Mouse (Mus musculus): ENCODE data around the gene Usp53. TPM values are rescaled to one million over a fixed set of nuclear protein-coding genes. Genes with fewer than 3 reads are reported as not detected.

Gene Usp53
- polyA plus RNA-seq, 1 experiment: 6.5 TPM

DNA sequence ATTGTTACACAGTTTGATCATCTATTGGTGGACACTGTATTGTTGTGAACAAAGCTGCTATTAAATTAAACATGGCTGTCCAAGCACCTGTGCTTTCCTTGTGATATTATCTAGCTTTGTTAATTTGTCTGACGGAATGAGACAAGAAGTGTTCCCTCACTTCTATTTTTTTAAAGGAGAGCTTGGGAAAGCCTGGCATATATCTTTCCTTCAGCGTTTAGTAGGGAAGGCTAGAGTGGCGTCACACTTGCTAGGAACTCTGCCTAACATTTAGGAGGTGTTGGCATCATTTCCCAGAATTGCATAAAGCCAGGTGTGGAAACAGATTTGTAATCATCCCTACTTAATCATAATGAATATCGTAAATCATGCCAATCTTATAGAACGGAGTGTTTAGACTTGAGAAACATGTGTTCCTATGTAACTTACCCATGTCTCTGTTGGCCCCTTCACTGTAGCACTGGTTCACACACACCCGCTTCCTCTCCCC is 68.1 kb downstream of the Usp53 start:
- Histone ChIP-seq H3K4me1 (ENCODE audit: control insufficient read depth, insufficient read depth, low read length) (no peaks in the 10 kb centered on the region), H3K4me3 (replicated peaks; ENCODE audit: control insufficient read depth, low read depth, low read length) (no peak overlapping the region), H3K27ac (ENCODE audit: control insufficient read depth, insufficient read depth, low read depth, low read length, poor library complexity) (no peak overlapping the region)
- no peak for TF ChIP-seq POLR2A (IDR thresholded peaks at IDR 0.05; ENCODE audit: borderline replicate concordance, control insufficient read depth, low read depth, low read length)
- TF ChIP-seq CTCF (IDR thresholded peaks at IDR 0.05; ENCODE audit: control insufficient read depth, insufficient read depth, low read length): no peak
- 73% methylated on average over 6 of the region's 6 CpGs for WGBS

DNA sequence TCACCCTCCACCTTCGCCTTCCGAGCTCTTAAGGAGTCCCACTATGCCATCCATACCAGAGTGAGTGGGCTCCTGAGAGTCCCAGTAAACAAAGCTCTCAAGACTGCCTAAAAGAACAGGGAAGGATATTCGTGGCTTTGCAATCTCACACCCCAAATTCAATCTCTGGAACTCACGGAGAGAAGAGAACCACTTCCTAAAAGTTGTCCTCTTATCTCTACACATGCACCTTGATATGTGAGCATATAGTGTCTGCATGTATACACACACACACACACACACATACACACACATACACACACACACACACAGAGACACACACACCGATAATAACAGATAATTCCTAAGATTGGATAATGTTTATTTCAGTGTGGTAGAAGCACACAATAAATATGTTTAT is 68.8 kb downstream of the Usp53 start:
- TF ChIP-seq CTCF (IDR thresholded peaks at IDR 0.05; ENCODE audit: control insufficient read depth, insufficient read depth, low read length) (no peak), POLR2A (IDR thresholded peaks at IDR 0.05; ENCODE audit: borderline replicate concordance, control insufficient read depth, low read depth, low read length) (no peak)
- no peaks in the 10 kb centered on the region for H3K4me1 ChIP-seq (ENCODE audit: control insufficient read depth, insufficient read depth, low read length)
- H3K4me3 ChIP-seq (replicated peaks; ENCODE audit: control insufficient read depth, low read depth, low read length): no peak overlapping the region
- 50% methylated on average over 5 of the region's 5 CpGs for WGBS
- H3K27ac ChIP-seq (ENCODE audit: control insufficient read depth, insufficient read depth, low read depth, low read length, poor library complexity): no peak overlapping the region

DNA sequence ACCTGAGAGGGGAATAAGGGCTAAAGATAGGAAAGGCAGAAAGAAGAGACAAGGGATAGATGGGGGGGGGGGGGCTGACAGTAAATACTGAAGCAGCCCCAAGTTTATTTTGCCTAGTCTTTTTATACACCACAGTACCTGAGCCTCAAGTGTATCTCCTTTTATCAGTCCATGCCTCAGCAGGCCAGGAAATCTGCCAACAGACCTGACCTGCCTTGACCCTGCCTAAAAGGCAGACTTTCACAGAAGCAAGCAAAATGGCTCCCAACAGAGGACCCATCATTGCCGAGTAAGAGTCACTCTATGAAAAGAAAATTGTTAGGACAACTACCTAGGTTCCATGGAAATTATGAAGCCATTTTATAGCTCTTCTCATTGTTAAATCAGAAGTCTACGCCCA is 76.5 kb downstream of the Usp53 start:
- 85% methylated on average over 2 of the region's 2 CpGs for WGBS
- no peak for TF ChIP-seq CTCF (IDR thresholded peaks at IDR 0.05; ENCODE audit: control insufficient read depth, insufficient read depth, low read length)
- TF ChIP-seq POLR2A (IDR thresholded peaks at IDR 0.05; ENCODE audit: borderline replicate concordance, control insufficient read depth, low read depth, low read length): no peak
- H3K4me3 ChIP-seq (replicated peaks; ENCODE audit: control insufficient read depth, low read depth, low read length): no peak overlapping the region
- H3K27ac ChIP-seq (ENCODE audit: control insufficient read depth, insufficient read depth, low read depth, low read length, poor library complexity): no peak overlapping the region
- no peaks in the 10 kb centered on the region; the same call in 1 of the 2 replicates for H3K4me1 ChIP-seq (ENCODE audit: control insufficient read depth, insufficient read depth, low read length)

DNA sequence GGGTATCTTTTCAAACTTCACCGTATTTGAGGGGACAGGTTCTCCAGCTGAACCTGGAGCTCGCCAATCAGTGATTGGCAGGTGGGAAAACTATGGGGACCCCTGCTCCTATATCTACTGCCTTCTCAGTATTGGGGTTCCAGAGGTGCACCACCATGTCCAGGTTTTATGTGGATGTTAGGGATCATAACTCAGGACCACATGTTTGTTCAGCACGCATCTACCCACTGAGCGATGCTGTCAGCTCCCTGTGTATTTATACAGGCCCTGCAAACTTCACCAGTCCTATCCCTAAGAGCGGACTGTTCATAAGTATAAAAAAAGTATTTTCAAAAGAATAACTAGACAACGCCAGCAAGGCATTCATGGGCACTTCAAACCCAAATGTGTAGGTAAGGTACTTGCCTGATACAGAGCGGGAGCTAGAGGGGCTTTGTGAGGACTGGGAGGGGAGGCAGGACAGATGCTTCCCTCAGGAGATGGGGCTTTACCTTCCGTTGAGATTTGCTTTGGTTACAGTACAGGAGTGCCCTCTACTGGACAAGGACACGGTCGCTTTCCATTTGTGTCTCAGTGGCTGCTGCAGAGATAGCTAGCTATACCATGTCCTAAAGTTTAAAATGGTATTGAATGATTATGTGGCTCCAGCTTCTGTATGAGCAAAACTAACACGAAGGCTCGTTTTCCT is 80.4 kb downstream of the Usp53 start:
- no peak overlapping the region for H3K27ac ChIP-seq (ENCODE audit: control insufficient read depth, insufficient read depth, low read depth, low read length, poor library complexity)
- H3K4me3 ChIP-seq (replicated peaks; ENCODE audit: control insufficient read depth, low read depth, low read length): no peak overlapping the region
- WGBS: 43% methylated on average over 12 of the region's 12 CpGs
- H3K4me1 ChIP-seq (ENCODE audit: control insufficient read depth, insufficient read depth, low read length): no peaks in the 10 kb centered on the region; the same call in 1 of the 2 replicates
- TF ChIP-seq CTCF (IDR thresholded peaks at IDR 0.05; ENCODE audit: control insufficient read depth, insufficient read depth, low read length) (peak; percentile 43), POLR2A (IDR thresholded peaks at IDR 0.05; ENCODE audit: borderline replicate concordance, control insufficient read depth, low read depth, low read length) (no peak)

DNA sequence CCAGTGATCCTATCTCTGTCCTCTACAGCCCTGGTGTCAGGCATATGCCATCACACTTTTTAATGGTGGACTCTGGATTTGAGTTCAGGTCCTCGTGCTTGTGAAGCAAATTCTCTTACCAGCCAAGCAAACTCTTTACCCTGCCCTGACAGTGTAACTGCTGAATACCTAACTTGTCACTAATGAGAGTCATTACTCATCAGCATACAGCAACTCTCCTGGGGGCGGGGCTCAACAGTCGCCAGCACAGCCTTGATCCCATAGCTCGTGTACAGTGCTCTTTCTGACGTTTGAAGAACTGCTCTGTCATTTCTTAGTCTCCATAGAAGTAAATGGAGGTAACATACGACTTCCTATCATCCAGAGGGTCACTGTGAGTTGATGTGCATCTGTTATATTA is 86.1 kb downstream of the Usp53 start:
- Histone ChIP-seq H3K4me1 (ENCODE audit: control insufficient read depth, insufficient read depth, low read length) (no peaks in the 10 kb centered on the region), H3K27ac (ENCODE audit: control insufficient read depth, insufficient read depth, low read depth, low read length, poor library complexity) (no peak overlapping the region), H3K4me3 (replicated peaks; ENCODE audit: control insufficient read depth, low read depth, low read length) (no peak overlapping the region)
- WGBS: 53% methylated on average over 6 of the region's 6 CpGs
- TF ChIP-seq POLR2A (IDR thresholded peaks at IDR 0.05; ENCODE audit: borderline replicate concordance, control insufficient read depth, low read depth, low read length): no peak
- no peak for TF ChIP-seq CTCF (IDR thresholded peaks at IDR 0.05; ENCODE audit: control insufficient read depth, insufficient read depth, low read length)

DNA sequence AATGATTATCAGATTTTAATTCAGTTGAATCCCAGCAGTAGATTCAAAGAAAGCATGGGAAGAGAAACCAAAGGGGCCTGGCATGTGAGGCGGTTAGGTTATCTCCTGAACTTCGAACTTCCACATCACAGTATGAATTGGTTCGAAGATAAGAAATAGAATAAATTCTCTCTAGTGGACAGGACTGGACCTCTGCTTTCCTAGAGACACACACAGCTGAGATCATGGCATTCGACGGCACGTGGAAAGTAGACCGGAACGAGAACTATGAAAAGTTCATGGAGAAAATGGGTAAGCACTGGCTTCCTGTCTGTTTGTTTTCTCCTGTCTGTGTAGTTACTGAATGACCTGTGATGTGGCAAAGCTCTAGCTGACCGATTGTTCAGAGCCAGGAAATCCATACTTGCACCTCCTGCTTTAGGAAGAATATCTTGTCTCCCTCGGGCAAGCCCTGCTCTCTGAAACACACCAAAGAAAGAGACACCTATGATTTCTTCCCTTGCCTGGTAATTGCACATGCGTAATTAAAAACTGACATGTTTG is 89.0 kb downstream of the Usp53 start:
- Histone ChIP-seq H3K4me3 (replicated peaks; ENCODE audit: control insufficient read depth, low read depth, low read length) (no peak overlapping the region), H3K27ac (ENCODE audit: control insufficient read depth, insufficient read depth, low read depth, low read length, poor library complexity) (no peak overlapping the region), H3K4me1 (ENCODE audit: control insufficient read depth, insufficient read depth, low read length) (no peaks in the 10 kb centered on the region)
- WGBS: 85% methylated on average over 11 of the region's 11 CpGs
- TF ChIP-seq POLR2A (IDR thresholded peaks at IDR 0.05; ENCODE audit: borderline replicate concordance, control insufficient read depth, low read depth, low read length) (no peak), CTCF (IDR thresholded peaks at IDR 0.05; ENCODE audit: control insufficient read depth, insufficient read depth, low read length) (no peak)

DNA sequence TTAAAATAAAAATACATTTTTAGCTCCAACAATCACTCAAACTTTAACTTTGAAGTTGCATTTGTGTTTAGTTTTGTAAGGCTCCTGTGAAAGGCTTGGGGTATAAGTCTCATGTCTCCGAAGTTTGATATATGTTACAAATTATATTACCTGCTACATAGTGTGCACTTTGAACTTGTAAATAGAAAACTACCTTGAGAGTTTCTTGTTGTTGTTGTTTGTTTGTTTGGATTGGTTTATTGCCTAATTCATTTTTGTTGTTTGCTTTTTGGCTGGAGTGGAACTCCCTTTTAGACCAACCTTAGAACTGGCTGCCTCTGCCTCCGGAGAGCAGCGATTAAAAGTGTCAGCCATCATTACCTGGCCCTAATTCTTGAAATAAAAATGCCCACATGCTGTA is 89.5 kb downstream of the Usp53 start, which contains the start of gene Fabp2:
Gene Fabp2 (plus strand): TSS at position 301 of the 400 bp plus-strand sequence.
- Histone ChIP-seq H3K4me3 (replicated peaks; ENCODE audit: control insufficient read depth, low read depth, low read length) (no peak within 1 kb of the TSS), H3K27ac (ENCODE audit: control insufficient read depth, insufficient read depth, low read depth, low read length, poor library complexity) (no peak within 1 kb of the TSS)
- no peak for TF ChIP-seq POLR2A (IDR thresholded peaks at IDR 0.05; ENCODE audit: borderline replicate concordance, control insufficient read depth, low read depth, low read length)
- no peak for TF ChIP-seq CTCF (IDR thresholded peaks at IDR 0.05; ENCODE audit: control insufficient read depth, insufficient read depth, low read length)

DNA sequence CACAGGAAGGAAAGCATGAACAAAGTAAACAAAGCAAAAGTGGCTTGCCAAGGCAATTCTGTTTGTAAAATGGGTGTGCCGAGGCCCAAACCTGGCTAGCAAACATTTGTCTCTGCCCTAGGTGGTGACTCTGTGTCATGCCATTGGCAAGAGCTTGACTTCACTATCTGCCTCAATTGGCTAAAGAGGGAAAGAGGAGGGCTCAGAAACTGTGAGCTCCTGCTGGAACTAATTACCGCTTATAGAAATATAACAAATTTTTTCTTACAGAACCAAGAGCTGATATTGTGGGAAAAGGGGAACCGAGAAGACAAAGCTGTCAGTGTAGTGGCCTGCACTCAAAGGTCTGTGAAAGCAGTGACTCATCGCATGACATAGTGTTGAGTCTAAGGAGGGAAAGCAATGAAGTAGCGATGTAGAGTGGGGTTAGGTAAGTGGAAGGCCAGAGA is 95.9 kb downstream of the Usp53 start:
- H3K4me1 ChIP-seq (ENCODE audit: control insufficient read depth, insufficient read depth, low read length): no peaks in the 10 kb centered on the region
- no peak overlapping the region for H3K27ac ChIP-seq (ENCODE audit: control insufficient read depth, insufficient read depth, low read depth, low read length, poor library complexity)
- H3K4me3 ChIP-seq (replicated peaks; ENCODE audit: control insufficient read depth, low read depth, low read length): no peak overlapping the region
- TF ChIP-seq POLR2A (IDR thresholded peaks at IDR 0.05; ENCODE audit: borderline replicate concordance, control insufficient read depth, low read depth, low read length) (no peak), CTCF (IDR thresholded peaks at IDR 0.05; ENCODE audit: control insufficient read depth, insufficient read depth, low read length) (no peak)
- 58% methylated on average over 5 of the region's 5 CpGs for WGBS

More for the DNA sequence above, 89.5 kb downstream of the Usp53 start, which contains the start of gene Fabp2:
- WGBS: 87% methylated on average over 3 of the region's 3 CpGs
- H3K4me1 ChIP-seq (ENCODE audit: control insufficient read depth, insufficient read depth, low read length): no peaks in the 10 kb centered on the region

Data from bone marrow, adult 2 months (tissue).